Mouse (Mus musculus) MEL (cell line): ENCODE results near the gene Arhgap33.

Source experiments
- GATA1 ChIP-seq: IDR thresholded peaks from 2 replicates; pipeline ENCODE4 v1.6.1; 2011; ENCODE audit warnings: low read depth, low read length, improper control_type of control experiment
- MXI1 ChIP-seq: IDR thresholded peaks from 2 replicates; pipeline ENCODE4 v1.6.1; 2011; ENCODE audit warnings: mild to moderate bottlenecking, low read depth, low read length, improper control_type of control experiment

GRCm38 (mm10) chr7:30525954-30526353 lies 8.9 kb downstream of the Arhgap33 start:
- TF ChIP-seq GATA1 (no peak), MXI1 (no peak)
